Mouse (Mus musculus) liver, embryonic 12.5 days (tissue): ENCODE measurements around the gene Wwtr1. TPM values are rescaled to one million over a fixed set of nuclear protein-coding genes. Genes with fewer than 3 reads are reported as not detected.
A peak's percentile ranks its signal among the peaks of the same experiment; 100 is the strongest.

ENCODE experiments used
- ATAC-seq: fragments of 200-750 bp; cut with Nextera tagmentation; 2 replicates; pipeline ENCODE4 v1.8.0; 2017; ENCODE audit warnings: moderate number of reproducible peaks, mild to moderate bottlenecking, moderate library complexity
- H3K27ac ChIP-seq: fragments of 300-500 bp; sonication (generic); 2 replicates; pipeline ENCODE4 v1.5.1; 2016; ENCODE audit warnings: mild to moderate bottlenecking
- H3K27me3 ChIP-seq: fragments of 300-500 bp; sonication (generic); replicated peaks from 2 replicates; pipeline ENCODE4 v1.6.1; 2016; ENCODE audit warnings: mild to moderate bottlenecking, moderate library complexity
- H3K36me3 ChIP-seq: fragments of 300-500 bp; sonication (generic); 2 replicates; pipeline ENCODE4 v1.6.1; 2016; ENCODE audit warnings: mild to moderate bottlenecking, moderate library complexity
- H3K4me1 ChIP-seq: fragments of 300-500 bp; sonication (generic); 2 replicates; pipeline ENCODE4 v1.6.1; 2016
- H3K4me2 ChIP-seq: fragments of 300-500 bp; sonication (generic); 2 replicates; pipeline ENCODE4 v1.6.1; 2016; ENCODE audit warnings: mild to moderate bottlenecking, moderate library complexity
- H3K4me3 ChIP-seq: fragments of 300-500 bp; sonication (generic); 2 replicates; pipeline ENCODE4 v1.5.1; 2016; ENCODE audit warnings: mild to moderate bottlenecking, moderate library complexity
- H3K9ac ChIP-seq: fragments of 300-500 bp; sonication (generic); 2 replicates; pipeline ENCODE4 v1.6.1; 2016; ENCODE audit warnings: mild to moderate bottlenecking, moderate library complexity
- H3K9me3 ChIP-seq: fragments of 300-500 bp; sonication (generic); replicated peaks from 2 replicates; pipeline ENCODE4 v1.6.1; 2016; ENCODE audit warnings: mild to moderate bottlenecking, moderate library complexity
- WGBS: fragments of 180-500 bp; shearing (Covaris S2); methylation state at CpG from one replicate; pipeline ENCODE4 v1.1.7; 2016; ENCODE audit not compliant: insufficient replicate concordance; 5-methylcytosine and 5-hydroxymethylcytosine counted together
- polyA plus RNA-seq: library from polyadenylated mRNA; unstranded; fragments of >200 nt; fragmentation: Nextera tagmentation; extraction: Ambion mirVana; gene quantifications from 2 replicates; pipeline ENCODE4 v1.2.1, GENCODE M21; 2016

The Wwtr1 gene
- polyA plus RNA-seq, 1 experiment from 2014 or later, result 2.0 TPM

DNA sequence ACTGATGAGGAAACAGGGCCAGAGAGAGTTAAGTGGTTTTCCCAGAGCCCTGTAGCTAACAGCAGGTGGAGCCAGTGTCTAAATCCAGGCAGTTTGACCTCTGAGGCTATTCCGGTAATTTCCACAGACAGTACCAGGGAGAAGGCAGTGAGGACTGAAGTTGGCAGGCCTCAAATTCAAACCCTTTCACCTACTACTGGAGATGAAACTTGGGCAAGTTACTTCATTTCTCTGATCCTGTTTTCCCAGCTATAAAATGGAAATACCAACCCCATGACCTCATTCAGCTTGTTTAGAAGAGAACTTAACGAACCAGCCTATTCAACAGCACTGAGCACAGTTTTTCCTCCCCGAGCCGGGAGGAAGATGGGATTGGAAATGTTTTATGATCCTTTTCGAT lies 105.4 kb downstream of the Wwtr1 start:
- H3K27me3 ChIP-seq, result no peaks in the 10 kb centered on the region
- 0 out of 2 replicates have a peak, but pooled peaks cover 4% of the 10 kb centered on the region for H3K4me1 ChIP-seq
- H3K4me3 ChIP-seq, result no peak overlapping the region
- ATAC-seq, result no peak
- 49% methylated on average over 5 of the region's 5 CpGs for WGBS
- no peak overlapping the region for H3K4me2 ChIP-seq
- H3K27ac ChIP-seq, result no peak overlapping the region
- H3K9ac ChIP-seq, result no peak overlapping the region
- H3K36me3 ChIP-seq, result no peaks in the 10 kb centered on the region
- no peaks in the 10 kb centered on the region for H3K9me3 ChIP-seq

DNA sequence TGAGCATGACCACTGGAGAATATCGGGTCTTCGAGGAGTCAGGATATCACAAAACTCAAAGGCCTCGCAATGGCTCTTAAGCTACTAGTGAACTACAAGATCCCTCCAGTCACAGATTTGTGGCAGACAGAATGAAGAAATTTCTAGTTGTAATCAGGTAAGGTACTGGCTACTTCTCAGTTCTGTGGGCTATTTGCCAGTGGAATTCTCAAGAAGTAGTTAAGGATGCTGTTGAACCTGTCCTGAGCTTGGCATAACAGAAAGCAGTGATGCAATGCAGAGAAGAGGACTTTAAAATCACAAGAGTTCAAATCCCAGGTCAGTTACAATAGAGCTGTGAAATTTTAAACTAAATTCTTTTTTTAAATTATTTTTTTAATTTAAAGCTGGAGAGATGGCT lies 106.4 kb downstream of the Wwtr1 start:
- no peaks in the 10 kb centered on the region for H3K36me3 ChIP-seq
- H3K4me3 ChIP-seq, result no peak overlapping the region
- no peaks in the 10 kb centered on the region for H3K27me3 ChIP-seq
- ATAC-seq, result no peak
- H3K9me3 ChIP-seq, result no peaks in the 10 kb centered on the region
- no peak overlapping the region for H3K4me2 ChIP-seq
- WGBS, result 77% methylated on average over 3 of the region's 3 CpGs
- no peak overlapping the region for H3K27ac ChIP-seq
- H3K9ac ChIP-seq, result no peak overlapping the region
- 0 out of 2 replicates have a peak, but pooled peaks cover 4% of the 10 kb centered on the region for H3K4me1 ChIP-seq

DNA sequence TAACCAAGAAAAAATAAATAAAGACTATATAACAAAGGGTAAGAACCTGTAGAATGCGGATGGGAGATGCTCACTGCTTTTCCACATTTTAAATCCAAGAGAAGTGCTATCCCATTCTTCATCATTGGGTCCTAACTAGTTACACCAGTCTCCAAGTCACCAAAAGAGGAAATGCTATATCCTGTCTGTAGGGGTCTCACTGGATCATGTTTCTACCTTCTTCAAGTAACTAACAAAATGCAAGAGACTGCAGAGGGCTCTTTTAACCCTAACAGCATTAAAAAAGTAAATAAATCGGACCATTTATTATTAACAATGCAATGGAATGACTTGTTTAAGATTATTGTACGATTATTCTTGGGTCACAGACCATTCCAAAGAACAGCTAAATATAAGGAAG lies 109.4 kb downstream of the Wwtr1 start:
- Histone ChIP-seq H3K27me3 (no peaks in the 10 kb centered on the region), H3K27ac (no peak overlapping the region), H3K9me3 (no peaks in the 10 kb centered on the region), H3K36me3 (no peaks in the 10 kb centered on the region), H3K4me2 (no peak overlapping the region), H3K9ac (no peak overlapping the region), H3K4me1 (0 out of 2 replicates have a peak, but pooled peaks cover 4% of the 10 kb centered on the region), H3K4me3 (no peak overlapping the region)
- no peak for ATAC-seq
- 44% methylated on average over 3 of the region's 3 CpGs for WGBS

- Histone ChIP-seq H3K36me3 (no peaks in the 10 kb centered on the region), H3K4me2 (no peak overlapping the region), H3K4me3 (no peak overlapping the region), H3K4me1 (no peaks in the 10 kb centered on the region), H3K27ac (no peak overlapping the region), H3K9me3 (no peaks in the 10 kb centered on the region), H3K9ac (no peak overlapping the region), H3K27me3 (no peaks in the 10 kb centered on the region)
- 66% methylated on average over 4 of the region's 4 CpGs for WGBS
- ATAC-seq, result no peak
Measured at GRCm38 (mm10) chr3:57463302-57463701, 112.4 kb downstream of the Wwtr1 start.

GRCm38 (mm10) chr3:57458652-57459051 lies 117.1 kb downstream of the Wwtr1 start:
- WGBS, result 78% methylated on average over 11 of the region's 11 CpGs
- H3K4me3 ChIP-seq, result no peak overlapping the region
- ATAC-seq, result no peak
- no peak overlapping the region for H3K27ac ChIP-seq
- no peaks in the 10 kb centered on the region for H3K9me3 ChIP-seq
- H3K36me3 ChIP-seq, result no peaks in the 10 kb centered on the region
- no peaks in the 10 kb centered on the region for H3K4me1 ChIP-seq
- H3K9ac ChIP-seq, result no peak overlapping the region
- no peaks in the 10 kb centered on the region for H3K27me3 ChIP-seq
- no peak overlapping the region for H3K4me2 ChIP-seq

- no peaks in the 10 kb centered on the region for H3K4me1 ChIP-seq
- no peaks in the 10 kb centered on the region for H3K9me3 ChIP-seq
- H3K9ac ChIP-seq, result no peak overlapping the region
- no peak for ATAC-seq
- H3K36me3 ChIP-seq, result no peaks in the 10 kb centered on the region
- H3K4me2 ChIP-seq, result no peak overlapping the region
- no peak overlapping the region for H3K27ac ChIP-seq
- H3K27me3 ChIP-seq, result no peaks in the 10 kb centered on the region
- H3K4me3 ChIP-seq, result no peak overlapping the region
- WGBS, result 21% methylated on average over 5 of the region's 5 CpGs
Measured at GRCm38 (mm10) chr3:57448445-57448844, 127.3 kb downstream of the Wwtr1 start.

GRCm38 (mm10) chr3:57447889-57448288 lies 127.8 kb downstream of the Wwtr1 start:
- ATAC-seq, result no peak

GRCm38 (mm10) chr3:57445706-57446105 lies 130.0 kb downstream of the Wwtr1 start:
- no peak overlapping the region for H3K27ac ChIP-seq

More at GRCm38 (mm10) chr3:57447889-57448288, 127.8 kb downstream of the Wwtr1 start:
- Histone ChIP-seq H3K4me2 (no peak overlapping the region), H3K36me3 (no peaks in the 10 kb centered on the region), H3K27ac (no peak overlapping the region), H3K9ac (no peak overlapping the region), H3K9me3 (no peaks in the 10 kb centered on the region), H3K4me1 (no peaks in the 10 kb centered on the region), H3K4me3 (no peak overlapping the region), H3K27me3 (no peaks in the 10 kb centered on the region)
- WGBS, result 33% methylated on average over 1 of the region's 1 CpGs

DNA sequence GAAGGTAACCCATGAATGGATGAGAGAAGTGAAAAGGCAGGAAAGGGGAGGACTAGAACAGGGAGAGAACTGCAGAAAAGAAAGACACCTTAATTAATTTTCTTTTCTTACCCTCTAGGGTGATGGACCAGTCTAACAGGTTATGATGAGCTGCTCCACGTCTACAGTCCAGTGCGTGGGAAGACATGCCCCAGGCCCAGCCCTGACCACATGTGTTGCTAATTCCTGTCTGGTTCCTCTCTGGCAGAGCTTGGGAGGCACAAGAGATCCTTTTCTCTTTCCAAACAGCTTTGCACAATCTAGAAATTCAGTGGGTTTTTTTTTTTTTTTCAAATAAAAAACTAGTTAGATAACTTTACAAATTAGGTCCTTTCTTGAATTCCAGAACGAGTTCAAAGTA lies 134.8 kb downstream of the Wwtr1 start:
- ATAC-seq, result no peak
- H3K4me1 ChIP-seq, result no peaks in the 10 kb centered on the region
- no peak overlapping the region for H3K4me2 ChIP-seq
- H3K4me3 ChIP-seq, result no peak overlapping the region
- H3K27me3 ChIP-seq, result no peaks in the 10 kb centered on the region
- WGBS, result 66% methylated on average over 3 of the region's 3 CpGs
- H3K9me3 ChIP-seq, result no peaks in the 10 kb centered on the region
- no peak overlapping the region for H3K9ac ChIP-seq
- H3K36me3 ChIP-seq, result no peaks in the 10 kb centered on the region
- no peak overlapping the region for H3K27ac ChIP-seq

More at GRCm38 (mm10) chr3:57445706-57446105, 130.0 kb downstream of the Wwtr1 start:
- no peak overlapping the region for H3K9ac ChIP-seq
- H3K27me3 ChIP-seq, result no peaks in the 10 kb centered on the region
- WGBS, result 55% methylated on average over 3 of the region's 3 CpGs
- no peaks in the 10 kb centered on the region for H3K4me1 ChIP-seq
- no peak overlapping the region for H3K4me2 ChIP-seq
- no peak overlapping the region for H3K4me3 ChIP-seq
- H3K9me3 ChIP-seq, result no peaks in the 10 kb centered on the region
- no peak for ATAC-seq
- H3K36me3 ChIP-seq, result no peaks in the 10 kb centered on the region

- 0 out of 2 replicates have a peak overlapping the region, but pooled peaks have one; percentile 40 for H3K27ac ChIP-seq
- H3K9me3 ChIP-seq, result no peaks in the 10 kb centered on the region
- H3K4me2 ChIP-seq, result no peak overlapping the region
- peak; percentile 63 for ATAC-seq
- H3K27me3 ChIP-seq, result no peaks in the 10 kb centered on the region
- H3K4me3 ChIP-seq, result no peak overlapping the region
- no peaks in the 10 kb centered on the region for H3K4me1 ChIP-seq
- 0 out of 2 replicates have a peak, but pooled peaks cover 3% of the 10 kb centered on the region for H3K36me3 ChIP-seq
- 38% methylated on average over 8 of the region's 8 CpGs for WGBS
- no peak overlapping the region for H3K9ac ChIP-seq
Measured at GRCm38 (mm10) chr3:57435364-57435763, 140.3 kb downstream of the Wwtr1 start.

DNA sequence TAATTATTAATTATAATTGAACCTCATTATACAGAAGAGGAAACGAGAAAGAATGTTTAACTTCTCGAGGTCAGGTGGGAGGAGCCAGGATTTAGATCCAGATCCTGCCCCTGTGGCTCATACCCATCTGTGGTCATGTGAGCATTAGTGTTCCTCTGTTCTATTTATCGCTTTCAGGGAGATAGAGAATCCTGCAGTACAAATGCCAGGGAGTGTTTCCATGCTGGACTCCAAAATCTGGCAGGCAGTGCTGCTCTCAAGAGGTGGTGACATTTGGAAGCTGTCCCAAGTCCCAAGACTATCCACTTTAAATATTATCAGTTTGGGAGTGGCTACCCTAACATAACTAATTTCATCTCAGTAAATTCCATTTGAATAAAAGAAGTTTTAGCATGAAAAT lies 144.0 kb downstream of the Wwtr1 start:
- WGBS, result 53% methylated on average over 3 of the region's 3 CpGs
- H3K9ac ChIP-seq, result no peak overlapping the region
- H3K36me3 ChIP-seq, result 0 out of 2 replicates have a peak, but pooled peaks cover 3% of the 10 kb centered on the region
- H3K27me3 ChIP-seq, result no peaks in the 10 kb centered on the region
- ATAC-seq, result no peak
- no peaks in the 10 kb centered on the region for H3K9me3 ChIP-seq
- no peak overlapping the region for H3K4me3 ChIP-seq
- no peaks in the 10 kb centered on the region for H3K4me1 ChIP-seq
- H3K27ac ChIP-seq, result no peak overlapping the region
- H3K4me2 ChIP-seq, result no peak overlapping the region

- Histone ChIP-seq H3K27me3 (no peaks in the 10 kb centered on the region), H3K4me3 (no peak overlapping the region), H3K36me3 (0 out of 2 replicates have a peak, but pooled peaks cover 3% of the 10 kb centered on the region), H3K9ac (no peak overlapping the region), H3K4me2 (no peak overlapping the region), H3K9me3 (no peaks in the 10 kb centered on the region), H3K4me1 (no peaks in the 10 kb centered on the region), H3K27ac (no peak overlapping the region)
- 45% methylated on average over 4 of the region's 4 CpGs for WGBS
- no peak for ATAC-seq
Measured at GRCm38 (mm10) chr3:57429486-57429885, 146.2 kb downstream of the Wwtr1 start.
